Mouse (Mus musculus) limb, embryonic 15.5 days (tissue): ENCODE measurements around the gene Ddx54. TPM values are rescaled to one million over a fixed set of nuclear protein-coding genes. Genes with fewer than 3 reads are reported as not detected.

Experiments
- polyA plus RNA-seq: library from polyadenylated mRNA; unstranded; fragments of >200 nt; fragmentation: Nextera tagmentation; extraction: Ambion mirVana; gene quantifications from 2 replicates; pipeline ENCODE4 v1.2.1, GENCODE M21; 2015

Gene Ddx54
- polyA plus RNA-seq, 1 experiment from 2014 or later, result 39.4 TPM

Other genes starting within 250 kb of the Ddx54 start
- gene Lhx5, start 181.0 kb upstream of the Ddx54 start, polyA plus RNA-seq, result not detected in 2 replicates
- 0.57 and 0.95 TPM in 2 replicates for gene Sdsl, start 139.9 kb upstream of the Ddx54 start, polyA plus RNA-seq
- 0.24 TPM in 1 of 2 replicates, not detected in the other for gene Sds, start 136.2 kb upstream of the Ddx54 start, polyA plus RNA-seq
- gene Plbd2, start 109.1 kb upstream of the Ddx54 start, polyA plus RNA-seq, result 58.9 and 63.4 TPM in 2 replicates
- 12.0 and 13.4 TPM in 2 replicates for gene Slc8b1, start 101.6 kb upstream of the Ddx54 start, polyA plus RNA-seq
- gene Tpcn1, start 24.1 kb upstream of the Ddx54 start, polyA plus RNA-seq, result 25.4 and 25.8 TPM in 2 replicates
- gene Iqcd, start 23.7 kb upstream of the Ddx54 start, polyA plus RNA-seq, result 0.38 TPM in 2 replicates
- 13.8 TPM in 2 replicates for gene Rita1, start 150 bp upstream of the Ddx54 start, polyA plus RNA-seq
- not detected in 2 replicates for gene Cfap73, start 21.5 kb downstream of the Ddx54 start, polyA plus RNA-seq
- gene Rasal1, start 36.1 kb downstream of the Ddx54 start, polyA plus RNA-seq, result 0.43 and 0.49 TPM in 2 replicates
- 2.7 and 4.0 TPM in 2 replicates for gene Dtx1, start 99.2 kb downstream of the Ddx54 start, polyA plus RNA-seq
- gene Oas2, start 137.1 kb downstream of the Ddx54 start, polyA plus RNA-seq, result 0.32 and 0.44 TPM in 2 replicates
- gene Oas3, start 164.9 kb downstream of the Ddx54 start, polyA plus RNA-seq, result 0.16 and 0.18 TPM in 2 replicates
- not detected in 2 replicates for gene Oas1e, start 182.8 kb downstream of the Ddx54 start, polyA plus RNA-seq
- gene Oas1c, start 199.8 kb downstream of the Ddx54 start, polyA plus RNA-seq, result 0.17 and 0.35 TPM in 2 replicates
- gene Oas1f, start 234.6 kb downstream of the Ddx54 start, polyA plus RNA-seq, result 0.42 and 1.0 TPM in 2 replicates
- gene Oas1h, start 248.7 kb downstream of the Ddx54 start, polyA plus RNA-seq, result not detected in 2 replicates